Mouse (Mus musculus) MEL (cell line): ENCODE results near the gene Tgif1.

Experiments
- CTCF ChIP-seq, 3 experiments: IDR thresholded peaks in 2 of 3; conservative IDR thresholded peaks in 1 of 3; 2 replicates each; pipeline ENCODE4 v1.5.1; 2011 to 2012; ENCODE audit warnings: low read length in 3 of 3, low read depth in 2 of 3, mild to moderate bottlenecking in 2 of 3, improper control_type of control experiment in 1 of 3, inconsistent platforms in 1 of 3, mixed read lengths in 1 of 3, moderate library complexity in 1 of 3; ENCODE audit not compliant: control insufficient read depth in 1 of 3, insufficient read depth in 1 of 3, poor library complexity in 1 of 3, severe bottlenecking in 1 of 3
- EP300 ChIP-seq, 2 experiments: IDR thresholded peaks; 2 replicates each; pipeline ENCODE4 v1.6.1; 2011; ENCODE audit warnings: improper control_type of control experiment in 2 of 2, low read length in 2 of 2, low read depth in 1 of 2, mild to moderate bottlenecking in 1 of 2
- HCFC1 ChIP-seq: IDR thresholded peaks from 2 replicates; pipeline ENCODE4 v1.6.1; 2012; ENCODE audit warnings: low read depth, mild to moderate bottlenecking, inconsistent platforms, low read length, improper control_type of control experiment, moderate library complexity
- MYC ChIP-seq: IDR thresholded peaks from 2 replicates; pipeline ENCODE4 v1.6.1; 2011; ENCODE audit warnings: low read depth, mild to moderate bottlenecking, low read length, improper control_type of control experiment, moderate library complexity
- POLR2A ChIP-seq, 2 experiments: IDR thresholded peaks; 2 replicates each; pipeline ENCODE4 v1.6.1; 2011 to 2012; ENCODE audit warnings: low read length in 2 of 2, mild to moderate bottlenecking in 2 of 2, control low read depth in 1 of 2, improper control_type of control experiment in 1 of 2, low read depth in 1 of 2, moderate library complexity in 1 of 2; ENCODE audit not compliant: control insufficient read depth in 1 of 2, insufficient read depth in 1 of 2, poor library complexity in 1 of 2
- ZC3H11A ChIP-seq: IDR thresholded peaks from 2 replicates; pipeline ENCODE4 v1.6.1; 2012; ENCODE audit warnings: low read depth, mild to moderate bottlenecking, inconsistent platforms, low read length, improper control_type of control experiment

DNA sequence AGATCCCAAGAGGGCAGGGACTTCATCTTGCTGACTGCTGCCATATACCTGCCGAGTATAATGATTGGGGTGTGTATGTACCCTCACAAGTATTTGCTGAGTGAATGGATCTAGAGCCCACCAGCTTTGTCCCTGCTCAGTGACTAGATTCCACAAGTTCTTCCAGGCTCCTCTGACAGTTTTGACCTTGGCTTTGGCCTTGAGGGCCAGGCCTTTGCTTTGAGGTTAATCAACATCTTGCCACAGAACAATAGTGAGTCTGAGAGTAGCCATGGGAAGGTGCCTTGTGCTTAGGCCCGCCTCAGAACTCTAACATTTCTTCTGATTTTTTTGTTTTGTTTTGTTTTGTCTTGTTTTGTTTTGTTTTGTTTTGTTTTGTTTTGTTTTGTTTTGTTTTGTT, 46.7 kb downstream of the Tgif1 start:
- no peak for TF ChIP-seq CTCF (IDR thresholded peaks at IDR 0.05 in 2 of 3, conservative IDR thresholded peaks at IDR 0.05 in 1 of 3; ENCODE audit: control insufficient read depth in 1 of 3, insufficient read depth in 1 of 3, low read depth in 2 of 3, low read length in 3 of 3, poor library complexity in 1 of 3, severe bottlenecking in 1 of 3)
- TF ChIP-seq EP300 (IDR thresholded peaks at IDR 0.05; ENCODE audit: low read depth in 1 of 2, low read length in 2 of 2): no peak
- no peak for TF ChIP-seq POLR2A (IDR thresholded peaks at IDR 0.05; ENCODE audit: control insufficient read depth in 1 of 2, insufficient read depth in 1 of 2, low read depth in 1 of 2, low read length in 2 of 2, poor library complexity in 1 of 2)
- TF ChIP-seq ZC3H11A: no peak
- TF ChIP-seq HCFC1: no peak
- no peak for TF ChIP-seq MYC
